Mouse (Mus musculus) olfactory bulb, adult 2 months (tissue): ENCODE measurements around the gene Rnd3.

Experiments
- CTCF ChIP-seq: fragments of 200-500 bp; IDR thresholded peaks from 2 replicates; pipeline ENCODE4 v1.5.1; 2012; ENCODE audit warnings: low read depth, mild to moderate bottlenecking, low read length, moderate library complexity; ENCODE audit not compliant: insufficient read depth
- POLR2A ChIP-seq: fragments of 200-500 bp; IDR thresholded peaks from 2 replicates; pipeline ENCODE4 v1.6.1; 2012; ENCODE audit warnings: mild to moderate bottlenecking, low read depth, low read length, moderate library complexity; ENCODE audit not compliant: insufficient read depth

DNA sequence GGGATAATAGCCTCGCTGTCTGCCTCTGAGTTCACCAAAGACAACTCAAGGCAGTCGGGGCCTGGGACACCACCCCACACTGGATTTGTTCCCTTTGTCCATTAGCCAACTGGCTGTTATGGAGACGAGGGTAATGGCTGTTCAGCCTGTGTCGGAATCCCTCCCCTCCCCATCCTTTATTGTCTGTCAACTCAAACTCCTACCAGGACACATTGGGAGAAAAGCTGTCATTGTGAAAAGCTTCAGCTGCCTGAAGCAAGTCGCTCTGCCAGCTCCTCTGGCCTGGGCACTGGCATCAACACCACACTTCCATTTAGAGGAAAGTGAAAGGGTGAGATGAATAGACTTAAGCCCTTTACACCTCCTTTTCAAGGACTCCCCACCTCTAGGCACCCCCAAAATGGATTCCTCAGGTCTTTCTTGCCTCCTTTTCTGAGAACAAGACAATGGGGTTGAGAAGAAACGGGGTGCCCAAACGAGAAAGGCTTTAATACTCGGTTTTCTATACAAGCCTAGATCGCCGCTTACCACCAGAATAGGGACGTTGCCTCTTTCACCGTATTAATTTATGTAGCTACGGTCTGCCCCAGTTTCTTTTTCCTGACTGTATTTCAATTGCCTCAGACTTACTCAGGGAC lies 66.1 kb downstream of the Rnd3 start:
- TF ChIP-seq CTCF (no peak), POLR2A (no peak)
